Mouse (Mus musculus) liver, adult 2 months (tissue): ENCODE measurements at regions not wholly inside any gene's neighbourhood (a gene's known extent, or its start where the extent isn't known, plus 50 kb on each side); places are given as distances from the start of the nearest gene placed in this dataset.

Experiments used
- DNase-seq: peaks from one replicate; pipeline ENCODE4 v3.0.0-alpha.2; 2011; ENCODE audit warnings: low read depth, low spot score; ENCODE audit errors: extremely low read depth
- H3K27ac ChIP-seq: fragments of 200-500 bp; replicated peaks from 2 replicates; pipeline ENCODE4 v1.5.1; 2012; ENCODE audit warnings: low read depth, mild to moderate bottlenecking, control low read depth, inconsistent platforms, low read length; ENCODE audit not compliant: insufficient read depth
- H3K27me3 ChIP-seq: fragments of 200-500 bp; 2 replicates; pipeline ENCODE4 v1.6.1; 2012; ENCODE audit warnings: mild to moderate bottlenecking, moderate library complexity, low read length, inconsistent platforms; ENCODE audit not compliant: control insufficient read depth, insufficient read depth
- H3K36me3 ChIP-seq: fragments of 200-500 bp; 2 replicates; pipeline ENCODE4 v1.6.1; 2012; ENCODE audit warnings: low read length, inconsistent platforms; ENCODE audit not compliant: control insufficient read depth, insufficient read depth
- H3K4me1 ChIP-seq: fragments of 200-500 bp; 2 replicates; pipeline ENCODE4 v1.6.1; 2011; ENCODE audit warnings: low read length; ENCODE audit not compliant: control insufficient read depth, insufficient read depth
- H3K4me3 ChIP-seq: fragments of 200-500 bp; 2 replicates; pipeline ENCODE4 v1.5.1; 2011; ENCODE audit warnings: low read depth, mild to moderate bottlenecking, control low read depth, low read length, moderate library complexity; ENCODE audit not compliant: insufficient read depth
- H3K79me2 ChIP-seq: fragments of 200-500 bp; 2 replicates; pipeline ENCODE4 v1.6.1; 2012; ENCODE audit warnings: inconsistent platforms, mild to moderate bottlenecking, low read length, moderate library complexity; ENCODE audit not compliant: control insufficient read depth, insufficient read depth
- H3K9ac ChIP-seq: fragments of 200-500 bp; 2 replicates; pipeline ENCODE4 v1.6.1; 2012; ENCODE audit warnings: low read depth, mild to moderate bottlenecking, control low read depth, inconsistent platforms, low read length
- CTCF ChIP-seq: fragments of 200-500 bp; IDR thresholded peaks from 2 replicates; pipeline ENCODE4 v1.5.1; 2011; ENCODE audit warnings: low read depth, low read length, control low read depth
- POLR2A ChIP-seq: fragments of 200-500 bp; IDR thresholded peaks from 2 replicates; pipeline ENCODE4 v1.6.1; 2011; ENCODE audit warnings: low read length, control low read depth; ENCODE audit not compliant: insufficient read depth; ENCODE audit errors: extremely low read depth
- WGBS: fragments of 180-500 bp; shearing (Covaris S2); methylation state at CpG from one replicate; pipeline ENCODE4 v1.1.7; 2018; 5-methylcytosine and 5-hydroxymethylcytosine counted together

DNA sequence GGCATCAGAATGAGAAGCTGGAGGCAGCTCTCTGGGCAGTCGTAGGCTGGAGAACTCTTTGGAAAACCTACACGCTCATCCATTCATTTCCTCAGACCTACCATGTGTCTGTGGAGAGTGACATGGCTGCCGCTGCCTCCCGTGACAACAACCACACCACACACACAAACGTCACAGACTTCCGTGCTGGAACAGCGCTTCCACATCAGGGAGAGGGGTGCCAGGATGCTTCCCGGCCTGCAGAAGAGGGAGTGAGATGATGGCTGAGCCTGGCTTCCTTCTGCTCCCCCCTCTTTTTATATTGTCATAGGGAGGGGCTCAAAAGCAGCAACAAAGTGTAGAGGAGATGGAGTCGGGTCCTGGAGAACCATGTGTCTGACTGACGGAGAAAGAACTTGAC, 73.5 kb upstream of the Ptpn1 start:
- Histone ChIP-seq H3K27ac (peak overlapping the region; percentile 64), H3K9ac (peak overlapping the region; percentile 64), H3K79me2 (no peaks in the 10 kb centered on the region), H3K36me3 (no peaks in the 10 kb centered on the region), H3K4me3 (no peak overlapping the region), H3K4me1 (peaks cover 42% of the 10 kb centered on the region), H3K27me3 (no peaks in the 10 kb centered on the region)
- WGBS, result 71% methylated on average over 10 of the region's 10 CpGs
- TF ChIP-seq CTCF (no peak), POLR2A (no peak)
- DNase-seq, result no peak

DNA sequence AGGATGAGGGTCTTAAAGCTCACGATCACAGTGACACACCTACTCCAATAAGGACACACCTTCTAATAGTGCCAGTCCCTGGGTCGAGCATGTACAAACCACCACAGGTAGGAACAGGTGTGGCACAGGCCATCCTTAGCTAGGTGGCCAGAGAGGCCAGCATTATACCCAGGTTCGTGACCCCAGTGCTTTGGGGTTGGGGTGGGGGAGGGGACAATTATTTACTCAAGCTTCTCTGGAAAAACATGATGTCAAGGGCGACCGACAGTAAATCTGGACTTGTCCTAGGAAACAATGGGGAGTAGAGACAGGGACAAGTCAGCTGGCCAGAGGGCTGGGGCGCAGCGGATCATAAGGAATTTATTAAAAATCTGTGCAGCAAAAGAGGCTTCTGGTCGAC, 73.9 kb upstream of the Ptpn1 start:
- WGBS, result 32% methylated on average over 8 of the region's 8 CpGs
- Histone ChIP-seq H3K27ac (peak overlapping the region; percentile 90), H3K27me3 (no peaks in the 10 kb centered on the region), H3K79me2 (no peaks in the 10 kb centered on the region), H3K4me1 (peaks cover 45% of the 10 kb centered on the region), H3K36me3 (no peaks in the 10 kb centered on the region), H3K9ac (peak overlapping the region; percentile 64), H3K4me3 (no peak overlapping the region)
- peak; percentile 79 for DNase-seq
- TF ChIP-seq POLR2A (no peak), CTCF (no peak)

DNA sequence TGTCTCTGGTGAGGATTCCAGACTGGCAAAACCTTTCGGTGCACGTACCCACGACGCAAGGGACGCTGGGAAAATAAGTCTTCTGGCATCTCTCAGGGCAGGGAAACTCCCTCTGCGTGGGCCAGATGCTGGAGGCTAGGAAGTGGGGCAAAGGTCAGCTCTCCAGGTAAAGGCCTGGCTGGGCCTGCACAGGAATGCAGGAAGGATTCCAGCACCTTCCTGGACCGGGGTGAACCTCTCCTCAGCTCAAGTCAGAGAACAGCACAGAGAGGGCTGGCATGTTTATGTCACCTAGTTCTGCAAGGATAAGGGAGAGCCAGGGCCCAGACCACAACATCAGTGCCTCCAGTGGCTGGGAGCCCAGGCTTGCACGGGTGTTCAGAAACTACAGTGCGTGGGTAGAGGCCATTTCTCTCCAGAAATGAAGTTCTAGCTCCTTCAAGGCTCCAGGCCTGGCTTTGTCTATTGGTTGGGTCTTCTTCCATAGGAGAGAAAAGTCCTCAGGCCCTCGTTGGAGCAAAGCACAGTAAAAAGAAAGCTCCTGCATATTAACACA, 74.9 kb upstream of the Ptpn1 start:
- TF ChIP-seq POLR2A, result no peak
- TF ChIP-seq CTCF, result no peak
- H3K79me2 ChIP-seq, result no peaks in the 10 kb centered on the region
- no peak overlapping the region for H3K4me3 ChIP-seq
- H3K27me3 ChIP-seq, result no peaks in the 10 kb centered on the region
- DNase-seq, result peak; percentile 86
- H3K27ac ChIP-seq, result peak overlapping the region; percentile 90
- H3K4me1 ChIP-seq, result peaks cover 49% of the 10 kb centered on the region
- peak overlapping the region; percentile 53 for H3K9ac ChIP-seq
- WGBS, result 31% methylated on average over 10 of the region's 10 CpGs
- H3K36me3 ChIP-seq, result no peaks in the 10 kb centered on the region

DNA sequence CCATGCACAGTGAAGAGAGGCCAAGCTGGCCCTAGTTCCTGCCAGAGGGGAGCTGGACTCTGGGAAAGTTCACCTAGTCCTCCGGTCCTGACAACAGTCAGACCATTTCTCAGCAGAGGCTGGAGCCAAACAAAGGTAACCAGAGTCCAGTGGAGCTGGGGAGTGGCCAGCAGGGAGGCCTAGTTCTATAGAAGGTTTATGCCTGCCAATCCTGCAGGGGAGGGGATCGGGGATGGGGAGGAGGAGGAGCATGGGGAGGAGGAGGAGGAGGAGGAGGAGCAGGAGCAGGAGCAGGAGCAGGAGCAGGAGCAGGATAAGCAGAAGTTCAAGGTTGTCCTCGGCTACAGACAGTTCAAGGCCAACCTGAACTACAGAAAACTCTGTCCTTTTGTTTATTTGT, 75.8 kb upstream of the Ptpn1 start:
- DNase-seq, result peak; percentile 89

DNA sequence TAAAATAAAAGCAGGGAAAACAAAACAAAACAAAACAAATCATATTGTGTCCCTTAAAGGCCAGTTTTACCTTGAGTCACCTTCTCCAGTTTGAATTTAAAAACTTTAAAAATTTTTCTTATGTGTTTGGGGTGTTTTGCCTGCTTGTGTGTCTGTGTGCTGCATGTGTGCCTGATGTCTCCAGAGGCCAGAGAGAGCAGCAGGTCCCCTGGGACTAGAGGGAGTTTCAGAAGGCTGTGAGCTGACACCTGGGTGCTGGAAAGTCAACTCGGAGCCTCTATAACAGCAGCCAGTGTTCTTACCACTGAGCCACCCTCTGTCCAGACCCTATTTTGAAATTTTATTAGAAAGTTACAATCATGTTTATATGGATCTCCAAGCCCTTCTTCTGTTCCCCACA, 77.8 kb upstream of the Ptpn1 start:
- no peaks in the 10 kb centered on the region for H3K36me3 ChIP-seq
- 70% methylated on average over 1 of the region's 1 CpGs for WGBS
- no peak for DNase-seq

More for the DNA sequence above, 75.8 kb upstream of the Ptpn1 start:
- no peak overlapping the region for H3K4me3 ChIP-seq
- peak overlapping the region; percentile 4; the same call in 1 of the 2 replicates for H3K9ac ChIP-seq
- peaks cover 49% of the 10 kb centered on the region for H3K4me1 ChIP-seq
- peak overlapping the region; percentile 90 for H3K27ac ChIP-seq
- no peaks in the 10 kb centered on the region for H3K27me3 ChIP-seq
- 35% methylated on average over 3 of the region's 3 CpGs for WGBS
- H3K79me2 ChIP-seq, result no peaks in the 10 kb centered on the region
- H3K36me3 ChIP-seq, result no peaks in the 10 kb centered on the region
- TF ChIP-seq POLR2A (no peak), CTCF (no peak)

DNA sequence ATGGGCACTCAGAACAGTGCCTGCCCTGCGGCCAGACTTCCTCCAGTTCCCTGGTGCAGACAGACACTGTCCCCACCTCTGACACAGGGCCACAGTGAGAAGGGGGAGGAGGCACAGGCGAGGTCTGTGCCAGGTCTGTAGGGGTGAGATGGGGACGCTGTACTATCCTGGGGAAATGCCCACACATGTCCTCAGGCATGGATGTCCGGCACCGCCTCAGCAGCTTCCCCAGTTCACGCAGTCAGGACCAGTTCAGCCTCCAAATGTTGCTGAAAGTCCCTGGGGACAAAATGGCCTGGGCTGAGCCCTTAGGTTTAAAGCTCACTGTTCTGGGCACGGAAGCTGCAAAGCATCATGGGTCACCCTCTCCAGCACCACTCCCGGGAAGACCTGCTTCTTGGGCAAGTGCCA, 78.4 kb upstream of the Ptpn1 start:
- H3K4me3 ChIP-seq, result no peak overlapping the region
- peaks cover 36% of the 10 kb centered on the region for H3K4me1 ChIP-seq
- peak overlapping the region; percentile 92 for H3K27ac ChIP-seq
- no peaks in the 10 kb centered on the region for H3K36me3 ChIP-seq
- no peaks in the 10 kb centered on the region for H3K27me3 ChIP-seq
- peak; percentile 89 for DNase-seq
- 25% methylated on average over 8 of the region's 8 CpGs for WGBS
- no peaks in the 10 kb centered on the region for H3K79me2 ChIP-seq
- 0 out of 2 replicates have a peak, but pooled peaks have one; percentile 53 for TF ChIP-seq POLR2A
- TF ChIP-seq CTCF, result no peak
- peak overlapping the region; percentile 62 for H3K9ac ChIP-seq

More for the DNA sequence above, 77.8 kb upstream of the Ptpn1 start:
- H3K27ac ChIP-seq, result peak overlapping the region; percentile 92
- TF ChIP-seq POLR2A (no peak), CTCF (no peak)
- peak overlapping the region; percentile 26; the same call in 1 of the 2 replicates for H3K9ac ChIP-seq
- H3K4me1 ChIP-seq, result peaks cover 35% of the 10 kb centered on the region
- H3K4me3 ChIP-seq, result no peak overlapping the region
- no peaks in the 10 kb centered on the region for H3K27me3 ChIP-seq
- H3K79me2 ChIP-seq, result no peaks in the 10 kb centered on the region
